Comparison of ENCODE assay signal across 11 mouse cellular contexts in the genomic region with DNA sequence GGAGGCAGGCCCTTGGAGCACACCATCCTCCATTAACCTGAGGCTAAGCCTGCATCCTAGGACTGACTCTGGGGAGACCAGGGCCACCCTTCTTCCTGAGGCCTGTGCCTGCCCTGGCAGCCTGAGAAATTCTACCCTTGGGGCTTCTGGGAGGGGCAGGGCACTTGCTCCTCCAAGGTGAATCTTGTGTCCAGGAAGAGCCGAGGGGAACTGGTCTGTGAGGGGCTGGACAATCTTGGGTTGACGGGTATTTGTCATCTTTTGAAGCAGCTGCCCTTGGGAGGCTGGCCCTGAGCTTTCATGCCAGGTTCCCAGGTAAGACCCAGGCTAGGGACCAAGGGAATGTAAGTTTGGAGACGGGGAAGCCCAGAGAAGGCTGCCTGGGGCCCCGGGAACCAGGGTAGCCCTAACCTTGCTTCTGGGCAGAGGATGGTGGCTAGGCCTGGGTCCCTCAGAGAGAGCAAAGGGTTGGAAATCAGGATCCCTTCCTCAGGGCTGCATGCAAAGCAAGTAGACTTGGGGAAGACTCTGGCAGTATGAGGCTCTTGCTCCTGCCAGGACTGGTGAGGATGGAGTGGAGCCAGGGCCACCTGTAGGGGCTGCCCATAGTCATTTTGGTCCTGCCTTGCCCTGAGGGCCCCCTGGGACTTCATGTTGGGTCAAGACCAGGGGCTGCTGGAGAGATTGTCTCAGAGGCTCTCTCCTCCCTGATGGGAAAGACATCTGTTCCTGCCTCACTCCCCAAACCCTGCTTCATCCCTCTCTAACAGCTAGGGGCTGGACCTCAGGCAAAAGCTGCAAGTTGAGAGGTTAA. TPM values are rescaled to one million over a fixed set of nuclear protein-coding genes. Genes with fewer than 3 reads are reported as not detected.
DNase-seq lines count a peak whose midpoint lies in the region; ATAC-seq and TF ChIP-seq lines count a peak whose summit lies in the region.
"Had no signal": no experiment of that assay in that cellular context is flagged by ENCODE, and none has a peak within 500 bp of the region (broad histone marks: within the 10 kb centered on the region; RNA-seq: fewer than 3 reads in every experiment).

No protein-coding gene starts in this region.

- peaks cover 29% of the 10 kb centered on the region for H3K4me1 ChIP-seq in intestine, embryonic 15.5 days (replicated peaks)
- 0 out of 2 replicates have a peak, but pooled peaks cover 7% of the 10 kb centered on the region for H3K4me1 ChIP-seq in intestine, postnatal 0 days (replicated peaks; ENCODE audit: control insufficient read depth, insufficient read depth, low read length)
- H3K4me1 ChIP-seq in embryonic facial prominence, embryonic 13.5 days, result peaks cover 39% of the 10 kb centered on the region
- peaks cover 74% of the 10 kb centered on the region for H3K4me1 ChIP-seq in liver, embryonic 13.5 days (replicated peaks)

- H3K4me2 ChIP-seq in intestine, embryonic 15.5 days (replicated peaks), result peak overlapping the region; percentile 92
- H3K4me2 ChIP-seq in intestine, postnatal 0 days (replicated peaks; ENCODE audit: low read depth), result no peak overlapping the region
- no peak overlapping the region for H3K4me2 ChIP-seq in embryonic facial prominence, embryonic 13.5 days
- H3K4me2 ChIP-seq in liver, embryonic 13.5 days, result peak overlapping the region; percentile 96

- WGBS in intestine, embryonic 15.5 days, result 65% methylated on average over 4 of the region's 4 CpGs
- WGBS in intestine, postnatal 0 days, result 77% methylated on average over 4 of the region's 4 CpGs
- 71% methylated on average over 4 of the region's 4 CpGs for WGBS in embryonic facial prominence, embryonic 13.5 days
- 84% methylated on average over 4 of the region's 4 CpGs for WGBS in liver, embryonic 13.5 days (ENCODE audit: insufficient replicate concordance)

- H3K27me3 ChIP-seq in intestine, embryonic 15.5 days (replicated peaks), result no peaks in the 10 kb centered on the region
- H3K27me3 ChIP-seq in intestine, postnatal 0 days (replicated peaks; ENCODE audit: control insufficient read depth, insufficient read depth, low read length), result no peaks in the 10 kb centered on the region
- no peaks in the 10 kb centered on the region for H3K27me3 ChIP-seq in embryonic facial prominence, embryonic 13.5 days
- H3K27me3 ChIP-seq in liver, embryonic 13.5 days, result no peaks in the 10 kb centered on the region
- H3K27me3 ChIP-seq: embryonic facial prominence, embryonic 12.5 days had no signal

- no peak for TF ChIP-seq CTCF in intestine, postnatal 0 days (IDR thresholded peaks at IDR 0.05; ENCODE audit: low read depth)

- peak; percentile 25 for DNase-seq in adrenal gland, postnatal 14 days
- DNase-seq in adrenal gland, postnatal 36 days, result no peak
- DNase-seq in liver, embryonic 13.5 days, result no peak
- no peak for DNase-seq in thymus, postnatal 25 days
- DNase-seq in right cerebral cortex, postnatal 36 days (ENCODE audit: low spot score in 2 of 2), result no peak
- DNase-seq: right cerebral cortex, postnatal 14 days had no signal

- ATAC-seq in intestine, embryonic 15.5 days, result no peak
- ATAC-seq in intestine, postnatal 0 days, result no peak
- no peak for ATAC-seq in embryonic facial prominence, embryonic 13.5 days (ENCODE audit: insufficient number of reproducible peaks, insufficient read depth, low FRiP score, low TSS enrichment, low read depth)
- ATAC-seq in liver, embryonic 13.5 days (ENCODE audit: low read depth), result no peak
- ATAC-seq: inflammation-experienced regulatory T-cells, adult 6 months had no signal

- no peak overlapping the region for H3K4me3 ChIP-seq in intestine, embryonic 15.5 days (replicated peaks)
- H3K4me3 ChIP-seq in intestine, postnatal 0 days (ENCODE audit: low read depth, low read length), result no peak overlapping the region
- peak overlapping the region; percentile 8 for H3K4me3 ChIP-seq in embryonic facial prominence, embryonic 13.5 days
- peak overlapping the region; percentile 95 for H3K4me3 ChIP-seq in liver, embryonic 13.5 days (replicated peaks)

- peaks cover 54% of the 10 kb centered on the region for H3K36me3 ChIP-seq in intestine, embryonic 15.5 days
- H3K36me3 ChIP-seq in intestine, postnatal 0 days (ENCODE audit: control insufficient read depth, insufficient read depth), result peaks cover 60% of the 10 kb centered on the region
- H3K36me3 ChIP-seq in embryonic facial prominence, embryonic 13.5 days, result peaks cover 64% of the 10 kb centered on the region
- peaks cover 72% of the 10 kb centered on the region for H3K36me3 ChIP-seq in liver, embryonic 13.5 days

- H3K9ac ChIP-seq in intestine, embryonic 15.5 days, result 0 out of 2 replicates have a peak overlapping the region, but pooled peaks have one; percentile 83
- no peak overlapping the region for H3K9ac ChIP-seq in intestine, postnatal 0 days (ENCODE audit: low read depth, low read length)
- H3K9ac ChIP-seq in embryonic facial prominence, embryonic 13.5 days, result peak overlapping the region; percentile 96; the same call in 1 of the 2 replicates
- H3K9ac ChIP-seq in liver, embryonic 13.5 days, result peak overlapping the region; percentile 95
- H3K9ac ChIP-seq: embryonic facial prominence, embryonic 12.5 days had no signal

- no peak overlapping the region for H3K27ac ChIP-seq in intestine, embryonic 15.5 days
- H3K27ac ChIP-seq in intestine, postnatal 0 days (ENCODE audit: low read depth, low read length), result no peak overlapping the region
- H3K27ac ChIP-seq in embryonic facial prominence, embryonic 13.5 days, result no peak overlapping the region
- H3K27ac ChIP-seq in liver, embryonic 13.5 days, result peak overlapping the region; percentile 90

- no peaks in the 10 kb centered on the region for H3K9me3 ChIP-seq in intestine, embryonic 15.5 days
- H3K9me3 ChIP-seq in intestine, postnatal 0 days (ENCODE audit: control insufficient read depth), result no peaks in the 10 kb centered on the region
- no peaks in the 10 kb centered on the region for H3K9me3 ChIP-seq in embryonic facial prominence, embryonic 13.5 days
- no peaks in the 10 kb centered on the region for H3K9me3 ChIP-seq in liver, embryonic 13.5 days (replicated peaks)
- H3K9me3 ChIP-seq: embryonic facial prominence, embryonic 12.5 days had no signal

RNA-seq across cellular contexts. Expression of gene Nme3, which starts 1.9 kb away (rescaled TPM):
- total RNA-seq in adrenal gland, postnatal 14 days (2021), result 46.1 and 47.4 TPM in 2 replicates
- 100 to 1,000 TPM in 1 of 2 experiments, 10 to 100 TPM in 1; 51.3 to 113 TPM for total RNA-seq in adrenal gland, postnatal 36 days (2021)
- 71.7 and 85.4 TPM in 2 replicates for polyA plus RNA-seq in intestine, embryonic 15.5 days (2015; fragmentation: Nextera tagmentation; extraction: Ambion mirVana)
- polyA plus RNA-seq in intestine, postnatal 0 days (2015; fragmentation: Nextera tagmentation; extraction: Ambion mirVana), result 47.4 and 54.4 TPM in 2 replicates
- polyA plus RNA-seq in embryonic facial prominence, embryonic 13.5 days (2015; fragmentation: Nextera tagmentation; extraction: Ambion mirVana), result 48.9 and 58.2 TPM in 2 replicates
- polyA plus RNA-seq in liver, embryonic 13.5 days (2015; fragmentation: Nextera tagmentation; extraction: Ambion mirVana), result 65.6 and 66.8 TPM in 2 replicates

RNA-seq across cellular contexts. Expression of gene Mrps34, which starts 3.3 kb away (rescaled TPM):
- total RNA-seq in adrenal gland, postnatal 14 days (2021), result 133 and 145 TPM in 2 replicates
- 100 to 1,000 TPM; 109 to 177 TPM for total RNA-seq in adrenal gland, postnatal 36 days (2021)
- polyA plus RNA-seq in intestine, embryonic 15.5 days (2015; fragmentation: Nextera tagmentation; extraction: Ambion mirVana), result 111 and 117 TPM in 2 replicates
- polyA plus RNA-seq in intestine, postnatal 0 days (2015; fragmentation: Nextera tagmentation; extraction: Ambion mirVana), result 132 and 141 TPM in 2 replicates
- 86.1 and 93.0 TPM in 2 replicates for polyA plus RNA-seq in embryonic facial prominence, embryonic 13.5 days (2015; fragmentation: Nextera tagmentation; extraction: Ambion mirVana)
- 84.2 TPM in 2 replicates for polyA plus RNA-seq in liver, embryonic 13.5 days (2015; fragmentation: Nextera tagmentation; extraction: Ambion mirVana)

RNA-seq across cellular contexts. Expression of gene Eme2, which starts 3.4 kb away (rescaled TPM):
- 36.7 and 43.1 TPM in 2 replicates for total RNA-seq in adrenal gland, postnatal 14 days (2021)
- 10 to 100 TPM; 41.0 to 42.3 TPM for total RNA-seq in adrenal gland, postnatal 36 days (2021)
- polyA plus RNA-seq in intestine, embryonic 15.5 days (2015; fragmentation: Nextera tagmentation; extraction: Ambion mirVana), result 27.3 and 27.4 TPM in 2 replicates
- polyA plus RNA-seq in intestine, postnatal 0 days (2015; fragmentation: Nextera tagmentation; extraction: Ambion mirVana), result 16.7 and 18.5 TPM in 2 replicates
- polyA plus RNA-seq in embryonic facial prominence, embryonic 13.5 days (2015; fragmentation: Nextera tagmentation; extraction: Ambion mirVana), result 31.9 and 34.4 TPM in 2 replicates
- 13.8 and 14.6 TPM in 2 replicates for polyA plus RNA-seq in liver, embryonic 13.5 days (2015; fragmentation: Nextera tagmentation; extraction: Ambion mirVana)

RNA-seq across cellular contexts. Expression of gene Spsb3, which starts 11.8 kb away (rescaled TPM):
- 30.2 and 34.6 TPM in 2 replicates for total RNA-seq in adrenal gland, postnatal 14 days (2021)
- total RNA-seq in adrenal gland, postnatal 36 days (2021), result 10 to 100 TPM; 31.2 to 34.7 TPM
- polyA plus RNA-seq in intestine, embryonic 15.5 days (2015; fragmentation: Nextera tagmentation; extraction: Ambion mirVana), result 32.0 and 33.4 TPM in 2 replicates
- 42.3 and 43.4 TPM in 2 replicates for polyA plus RNA-seq in intestine, postnatal 0 days (2015; fragmentation: Nextera tagmentation; extraction: Ambion mirVana)
- 39.3 and 43.2 TPM in 2 replicates for polyA plus RNA-seq in embryonic facial prominence, embryonic 13.5 days (2015; fragmentation: Nextera tagmentation; extraction: Ambion mirVana)
- 37.9 and 38.4 TPM in 2 replicates for polyA plus RNA-seq in liver, embryonic 13.5 days (2015; fragmentation: Nextera tagmentation; extraction: Ambion mirVana)

RNA-seq across cellular contexts. Expression of gene Nubp2, which starts 12.1 kb away (rescaled TPM):
- total RNA-seq in adrenal gland, postnatal 14 days (2021), result 39.5 and 48.8 TPM in 2 replicates
- 10 to 100 TPM; 47.7 to 57.9 TPM for total RNA-seq in adrenal gland, postnatal 36 days (2021)
- 51.5 and 57.9 TPM in 2 replicates for polyA plus RNA-seq in intestine, embryonic 15.5 days (2015; fragmentation: Nextera tagmentation; extraction: Ambion mirVana)
- 48.0 and 53.5 TPM in 2 replicates for polyA plus RNA-seq in intestine, postnatal 0 days (2015; fragmentation: Nextera tagmentation; extraction: Ambion mirVana)
- polyA plus RNA-seq in embryonic facial prominence, embryonic 13.5 days (2015; fragmentation: Nextera tagmentation; extraction: Ambion mirVana), result 46.3 and 51.5 TPM in 2 replicates
- 89.3 and 93.2 TPM in 2 replicates for polyA plus RNA-seq in liver, embryonic 13.5 days (2015; fragmentation: Nextera tagmentation; extraction: Ambion mirVana)

Comparison
In these comparisons a context has a peak if more than half of its experiments do, and no peak if none do; other contexts are left out.
1. H3K4me2 ChIP-seq: peak in intestine, embryonic 15.5 days (single experiment) and liver, embryonic 13.5 days (single experiment); none in intestine, postnatal 0 days (single experiment) and embryonic facial prominence, embryonic 13.5 days (single experiment).
2. H3K4me3 ChIP-seq: peak in embryonic facial prominence, embryonic 13.5 days (single experiment) and liver, embryonic 13.5 days (single experiment); none in intestine, embryonic 15.5 days (single experiment) and intestine, postnatal 0 days (single experiment).